Mouse (Mus musculus) midbrain, embryonic 14.5 days (tissue): ENCODE results near the gene Sco1. TPM values are rescaled to one million over a fixed set of nuclear protein-coding genes. Genes with fewer than 3 reads are reported as not detected.
A peak's percentile ranks its signal among the peaks of the same experiment; 100 is the strongest.
"Not testable (repeated sequence)": the region's sequence is repeated elsewhere in the genome, so short reads cannot be mapped to it uniquely, and the experiment has no call there.

Source experiments
- ATAC-seq: fragments of 200-750 bp; cut with Nextera tagmentation; 2 replicates; pipeline ENCODE4 v1.8.0; 2017; ENCODE audit warnings: moderate number of reproducible peaks, moderate library complexity; ENCODE audit not compliant: low FRiP score, low TSS enrichment
- DNase-seq: peaks from one replicate; pipeline ENCODE4 v3.0.0-alpha.2; 2015
- H3K27ac ChIP-seq: fragments of 300-500 bp; sonication (generic); replicated peaks from 2 replicates; pipeline ENCODE4 v1.5.1; 2014; ENCODE audit warnings: mild to moderate bottlenecking, low read depth, low read length, moderate library complexity
- H3K27me3 ChIP-seq: fragments of 300-500 bp; sonication (generic); 2 replicates; pipeline ENCODE4 v1.6.1; 2014; ENCODE audit warnings: low read length, control low read depth, mixed read lengths; ENCODE audit not compliant: control insufficient read depth, insufficient read depth
- H3K36me3 ChIP-seq: fragments of 300-500 bp; sonication (generic); 2 replicates; pipeline ENCODE4 v1.6.1; 2014; ENCODE audit warnings: low read length, control low read depth; ENCODE audit not compliant: control insufficient read depth, insufficient read depth
- H3K4me1 ChIP-seq: fragments of 300-500 bp; sonication (generic); 2 replicates; pipeline ENCODE4 v1.6.1; 2014; ENCODE audit warnings: mild to moderate bottlenecking, antibody characterized with exemption, low read length, control low read depth; ENCODE audit not compliant: control insufficient read depth, insufficient read depth
- H3K4me2 ChIP-seq: fragments of 300-500 bp; sonication (generic); 2 replicates; pipeline ENCODE4 v1.6.1; 2014; ENCODE audit warnings: mild to moderate bottlenecking, low read length, moderate library complexity
- H3K4me3 ChIP-seq: fragments of 300-500 bp; sonication (generic); replicated peaks from 2 replicates; pipeline ENCODE4 v1.5.1; 2014; ENCODE audit warnings: low read depth, low read length
- H3K9ac ChIP-seq: fragments of 300-500 bp; sonication (generic); replicated peaks from 2 replicates; pipeline ENCODE4 v1.6.1; 2014; ENCODE audit warnings: mild to moderate bottlenecking, low read length, moderate library complexity
- H3K9me3 ChIP-seq: fragments of 300-500 bp; sonication (generic); 2 replicates; pipeline ENCODE4 v1.6.1; 2016; ENCODE audit warnings: low read length, control low read depth, mixed read lengths; ENCODE audit not compliant: control insufficient read depth
- WGBS: fragments of 180-500 bp; shearing (Covaris S2); extraction: QIAGEN DNeasy Blood & Tissue Kit; methylation state at CpG from one replicate; pipeline ENCODE4 v1.1.7; 2014; 5-methylcytosine and 5-hydroxymethylcytosine counted together
- polyA plus RNA-seq: library from polyadenylated mRNA; unstranded; fragments of >200 nt; fragmentation: Nextera tagmentation; extraction: Ambion mirVana; gene quantifications from 2 replicates; pipeline ENCODE4 v1.2.1, GENCODE M21; 2014

Sco1 gene
- polyA plus RNA-seq, 1 experiment from 2014 or later, result 13.1 TPM

- H3K27ac ChIP-seq, result no peak overlapping the region
- no peak for ATAC-seq
- H3K36me3 ChIP-seq, result no peaks in the 10 kb centered on the region
- WGBS, result 5% methylated on average over 12 of the region's 12 CpGs
- peaks cover 6% of the 10 kb centered on the region; the same call in 1 of the 2 replicates for H3K27me3 ChIP-seq
- H3K4me1 ChIP-seq, result peaks cover 10% of the 10 kb centered on the region; the same call in 1 of the 2 replicates
- no peak overlapping the region for H3K9ac ChIP-seq
- peak overlapping the region; percentile 39 for H3K4me2 ChIP-seq
- no peaks in the 10 kb centered on the region for H3K9me3 ChIP-seq
- DNase-seq, result peak; percentile 87
- H3K4me3 ChIP-seq, result 0 out of 2 replicates have a peak overlapping the region, but pooled peaks have one; percentile 8
Observed at GRCm38 (mm10) chr11:67020948-67021347, 31.5 kb upstream of the Sco1 start.

GRCm38 (mm10) chr11:67022354-67023115 lies 29.9 kb upstream of the Sco1 start:
- no peak for ATAC-seq
- Histone ChIP-seq H3K27ac (no peak overlapping the region), H3K27me3 (peaks cover 6% of the 10 kb centered on the region; the same call in 1 of the 2 replicates), H3K36me3 (no peaks in the 10 kb centered on the region), H3K4me3 (no peak overlapping the region), H3K4me2 (no peak overlapping the region), H3K4me1 (peaks cover 10% of the 10 kb centered on the region; the same call in 1 of the 2 replicates), H3K9me3 (no peaks in the 10 kb centered on the region), H3K9ac (no peak overlapping the region)
- peak; percentile 22 for DNase-seq
- WGBS, result 86% methylated on average over 13 of the region's 13 CpGs

GRCm38 (mm10) chr11:67023191-67023590 lies 29.3 kb upstream of the Sco1 start:
- not testable (repeated sequence) for DNase-seq, H3K27ac ChIP-seq, H3K4me1 ChIP-seq, H3K36me3 ChIP-seq, H3K4me3 ChIP-seq, ATAC-seq, H3K9me3 ChIP-seq, H3K4me2 ChIP-seq, H3K27me3 ChIP-seq, H3K9ac ChIP-seq
- WGBS, result 43% methylated on average over 1 of the region's 1 CpGs

- 0 out of 2 replicates have a peak, but pooled peaks cover 4% of the 10 kb centered on the region for H3K4me1 ChIP-seq
- H3K9me3 ChIP-seq, result no peaks in the 10 kb centered on the region
- no peak for ATAC-seq
- H3K4me3 ChIP-seq, result no peak overlapping the region
- peaks cover 6% of the 10 kb centered on the region; the same call in 1 of the 2 replicates for H3K27me3 ChIP-seq
- no peaks in the 10 kb centered on the region for H3K36me3 ChIP-seq
- peak; percentile 28 for DNase-seq
- no peak overlapping the region for H3K27ac ChIP-seq
- WGBS, result 10% methylated on average over 6 of the region's 6 CpGs
- H3K4me2 ChIP-seq, result peak overlapping the region; percentile 62; the same call in 1 of the 2 replicates
- no peak overlapping the region for H3K9ac ChIP-seq
Observed at GRCm38 (mm10) chr11:67023802-67024340, 28.6 kb upstream of the Sco1 start.

GRCm38 (mm10) chr11:67024867-67025477 lies 27.5 kb upstream of the Sco1 start, which contains the start of gene Tmem220:
Gene Tmem220 (plus strand): TSS chr11:67025154.
- Histone ChIP-seq H3K27ac (no peak within 1 kb of the TSS), H3K27me3 (peaks cover 6% of the 10 kb centered on the region; the same call in 1 of the 2 replicates), H3K36me3 (no peaks in the 10 kb centered on the region), H3K9me3 (no peaks in the 10 kb centered on the region), H3K4me3 (peak within 1 kb of the TSS; percentile 39), H3K4me2 (peak within 1 kb of the TSS; percentile 62), H3K9ac (peak within 1 kb of the TSS; percentile 24; the same call in 1 of the 2 replicates), H3K4me1 (0 out of 2 replicates have a peak, but pooled peaks cover 4% of the 10 kb centered on the region)
- 2% methylated on average over 35 of the region's 35 CpGs for WGBS
- ATAC-seq, result peak; percentile 94
- peak; percentile 94 for DNase-seq

- Histone ChIP-seq H3K9me3 (no peaks in the 10 kb centered on the region), H3K9ac (no peak overlapping the region), H3K36me3 (no peaks in the 10 kb centered on the region), H3K4me3 (no peak overlapping the region), H3K4me2 (no peak overlapping the region), H3K27ac (no peak overlapping the region), H3K4me1 (no peaks in the 10 kb centered on the region), H3K27me3 (no peaks in the 10 kb centered on the region)
- ATAC-seq (no peak), DNase-seq (no peak)
- 62% methylated on average over 16 of the region's 16 CpGs for WGBS
Observed at GRCm38 (mm10) chr11:67030904-67031602, 21.4 kb upstream of the Sco1 start.

GRCm38 (mm10) chr11:67031603-67031915 lies 20.9 kb upstream of the Sco1 start:
- 77% methylated on average over 2 of the region's 2 CpGs for WGBS
- DNase-seq (no peak), ATAC-seq (no peak)
- no peaks in the 10 kb centered on the region for H3K9me3 ChIP-seq
- no peaks in the 10 kb centered on the region for H3K27me3 ChIP-seq
- H3K9ac ChIP-seq, result no peak overlapping the region
- no peak overlapping the region for H3K4me2 ChIP-seq
- H3K4me3 ChIP-seq, result no peak overlapping the region
- H3K36me3 ChIP-seq, result 0 out of 2 replicates have a peak, but pooled peaks cover under 1% of the 10 kb centered on the region
- no peaks in the 10 kb centered on the region for H3K4me1 ChIP-seq
- H3K27ac ChIP-seq, result no peak overlapping the region

- no peak overlapping the region for H3K27ac ChIP-seq
- H3K27me3 ChIP-seq, result no peaks in the 10 kb centered on the region
- no peaks in the 10 kb centered on the region for H3K9me3 ChIP-seq
- H3K4me2 ChIP-seq, result no peak overlapping the region
- no peak overlapping the region for H3K4me3 ChIP-seq
- H3K9ac ChIP-seq, result no peak overlapping the region
- 85% methylated on average over 4 of the region's 4 CpGs for WGBS
- no peak for DNase-seq
- H3K4me1 ChIP-seq, result no peaks in the 10 kb centered on the region
- ATAC-seq, result no peak
- peaks cover 30% of the 10 kb centered on the region for H3K36me3 ChIP-seq
Observed at GRCm38 (mm10) chr11:67034775-67035485, 17.5 kb upstream of the Sco1 start.
